Mouse (Mus musculus) brain, adult 2 months (tissue): ENCODE measurements around the gene Bhlhb9.
A peak's percentile ranks its signal among the peaks of the same experiment; 100 is the strongest.

Source experiments
- DNase-seq: peaks from one replicate; pipeline ENCODE4 v3.0.0; 2011; ENCODE audit warnings: low read depth, low spot score

Bhlhb9 gene

DNA sequence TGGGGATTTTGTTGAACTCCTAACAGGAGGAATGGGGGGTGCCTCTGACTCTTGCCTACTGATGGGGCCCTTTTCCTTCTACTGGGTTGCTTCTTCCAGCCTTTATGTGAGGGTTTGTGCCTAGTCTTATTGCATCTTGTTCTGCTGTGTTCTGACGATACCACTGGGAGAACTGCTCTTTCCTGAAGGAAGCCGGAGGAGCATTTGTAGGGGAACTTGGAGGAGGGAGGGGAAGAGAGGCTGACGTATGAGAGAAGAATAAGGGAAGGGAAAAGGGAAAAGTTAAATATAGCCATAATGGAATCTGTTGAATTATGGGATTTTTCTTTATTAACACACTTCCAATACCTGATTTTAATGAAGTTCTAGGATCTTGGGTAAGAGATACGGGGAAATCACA is 119.2 kb downstream of the Bhlhb9 start:
- no peak for DNase-seq

DNA sequence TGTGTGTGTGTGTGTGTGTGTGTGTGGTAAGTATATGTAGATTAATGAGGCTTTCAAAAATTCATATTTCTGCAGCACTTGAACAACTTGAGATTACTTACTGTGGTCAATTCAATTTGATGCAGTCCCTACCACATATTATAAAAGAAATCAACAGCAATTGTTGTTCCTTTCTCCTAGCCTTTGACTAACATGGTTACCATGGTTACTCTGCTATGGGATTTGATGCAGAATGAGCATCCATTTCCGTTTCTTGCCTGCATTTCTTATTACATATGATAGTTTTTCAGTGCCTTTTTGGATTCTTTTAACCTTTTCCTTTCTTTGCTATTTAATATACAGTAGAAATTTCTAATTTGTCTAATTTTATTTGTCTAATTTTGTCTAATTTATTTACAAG is 119.7 kb downstream of the Bhlhb9 start:
- DNase-seq = peak; percentile 29

DNA sequence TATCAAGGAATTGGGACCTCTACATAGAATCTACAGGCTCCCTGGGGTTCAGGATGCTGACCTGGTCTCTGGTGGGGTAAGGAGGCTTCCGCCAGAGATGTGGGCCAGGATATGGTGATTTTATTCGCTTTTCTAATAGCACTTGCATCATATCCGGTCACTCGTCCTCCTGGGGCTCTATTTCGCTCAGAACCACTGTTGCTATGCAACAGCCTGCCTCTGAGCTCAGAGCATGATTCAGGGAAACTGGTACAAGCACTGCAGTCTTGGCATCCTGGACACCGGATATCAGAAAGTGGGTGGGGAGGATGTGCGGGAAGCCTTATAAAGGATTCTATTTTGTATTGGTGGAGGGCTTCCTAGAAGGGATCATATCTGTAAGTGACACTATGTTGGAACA is 124.8 kb downstream of the Bhlhb9 start:
- peak; percentile 72 for DNase-seq

- no peak for DNase-seq
Measured at GRCm38 (mm10) chrX:135925911-135926310, 128.5 kb downstream of the Bhlhb9 start.

- peak; percentile 46 for DNase-seq
Measured at GRCm38 (mm10) chrX:135928588-135928987, 131.2 kb downstream of the Bhlhb9 start.

DNA sequence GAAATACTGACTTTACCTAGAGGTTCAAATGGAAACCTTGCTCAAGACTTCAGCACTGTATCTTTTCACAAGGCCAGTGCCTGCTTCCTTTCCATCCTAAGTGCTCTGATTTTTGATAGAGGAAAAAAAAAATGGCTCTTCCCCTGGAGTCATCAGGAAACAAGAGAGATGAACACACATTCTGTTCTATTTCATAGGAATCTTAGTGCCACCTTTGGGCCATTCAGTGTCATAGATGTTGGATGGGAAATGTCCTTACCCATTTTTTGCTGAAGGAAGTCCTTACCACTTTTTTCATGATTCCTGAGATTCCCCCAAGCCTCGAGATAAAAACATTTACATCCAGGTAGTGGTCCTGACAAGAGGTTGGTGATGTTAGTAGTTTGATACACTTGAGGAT is 139.1 kb downstream of the Bhlhb9 start:
- peak; percentile 32 for DNase-seq
